Mouse (Mus musculus): Measurements from ENCODE around the gene P4hb.

P4hb gene

DNA sequence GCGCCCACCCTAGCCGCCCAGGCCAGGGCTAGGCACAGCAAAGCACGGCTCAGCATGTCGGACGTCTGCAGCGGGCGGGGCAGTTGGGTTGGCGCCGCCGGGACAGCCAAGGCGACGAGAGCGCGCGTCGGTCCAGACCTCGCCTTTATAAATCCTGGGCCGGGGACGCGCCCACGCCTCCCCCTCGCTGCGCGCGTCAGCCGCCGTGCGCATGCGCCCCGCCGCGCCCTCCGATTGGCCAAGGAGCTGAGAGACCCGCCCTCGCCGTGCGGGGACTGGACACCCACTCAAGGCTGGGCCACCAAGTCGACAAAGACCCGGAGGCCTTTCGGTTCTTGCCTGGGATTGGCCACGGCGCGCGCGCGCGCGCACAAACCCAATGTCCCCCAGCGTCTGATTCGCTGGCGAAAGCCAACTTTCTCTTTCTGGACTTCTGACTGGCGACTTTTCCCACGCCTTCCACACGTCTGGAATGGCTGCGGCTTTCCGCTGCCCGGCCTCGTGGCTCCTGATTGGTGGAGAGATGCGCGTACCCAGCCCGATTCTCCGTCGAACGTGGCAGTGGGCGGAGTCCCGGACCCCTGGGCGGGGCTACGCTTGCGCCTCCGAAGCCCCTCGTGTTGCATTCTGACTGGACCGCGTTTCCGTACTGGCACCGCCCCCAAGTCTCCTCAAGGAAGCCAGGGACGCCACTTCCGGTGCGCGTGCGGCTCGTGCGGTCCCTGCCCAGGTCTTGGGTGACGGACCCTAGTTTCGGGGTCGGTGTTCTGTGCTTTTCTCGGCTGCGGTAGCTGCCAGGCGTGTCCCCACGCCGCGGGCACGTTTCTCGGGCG is at the start of gene P4hb:
TSS of gene P4hb (minus strand) at position 502 of the 833 bp plus-strand sequence.
- peak; percentile 97 for DNase-seq (ENCODE audit: low read depth)

DNA sequence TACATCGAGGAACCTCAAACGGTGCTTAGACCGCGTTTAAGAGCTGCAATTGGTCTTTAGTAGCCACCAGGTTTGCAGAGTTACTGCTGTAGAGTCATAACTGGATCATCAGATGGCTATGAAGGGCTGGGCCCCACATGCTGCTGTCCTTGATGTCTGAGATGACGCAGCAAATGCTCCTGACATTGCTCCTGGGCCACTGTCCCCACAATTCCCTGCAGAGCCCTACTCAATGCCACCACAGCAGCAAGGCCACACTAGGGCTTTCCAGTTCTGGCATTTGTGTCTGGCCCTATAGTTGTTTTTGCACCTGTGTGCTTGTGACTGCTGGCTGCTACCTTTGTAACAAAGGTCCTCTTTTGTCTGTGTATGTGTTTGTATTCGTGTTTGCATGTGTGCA is 49.8 kb upstream of the P4hb start:
- no peak for DNase-seq (ENCODE audit: low read depth)

GRCm38 (mm10) chr11:120620195-120620594 is 47.1 kb upstream of the P4hb start:
- DNase-seq (ENCODE audit: low read depth): no peak

- no peak for DNase-seq (ENCODE audit: low read depth)
Observed at GRCm38 (mm10) chr11:120618619-120619535, 45.8 kb upstream of the P4hb start.

- DNase-seq (ENCODE audit: low read depth): peak; percentile 92
Observed at GRCm38 (mm10) chr11:120617519-120618112, 44.6 kb upstream of the P4hb start, which contains the start of gene Pcyt2. Gene Pcyt2, minus strand, starts transcription at chr11:120617936.

DNA sequence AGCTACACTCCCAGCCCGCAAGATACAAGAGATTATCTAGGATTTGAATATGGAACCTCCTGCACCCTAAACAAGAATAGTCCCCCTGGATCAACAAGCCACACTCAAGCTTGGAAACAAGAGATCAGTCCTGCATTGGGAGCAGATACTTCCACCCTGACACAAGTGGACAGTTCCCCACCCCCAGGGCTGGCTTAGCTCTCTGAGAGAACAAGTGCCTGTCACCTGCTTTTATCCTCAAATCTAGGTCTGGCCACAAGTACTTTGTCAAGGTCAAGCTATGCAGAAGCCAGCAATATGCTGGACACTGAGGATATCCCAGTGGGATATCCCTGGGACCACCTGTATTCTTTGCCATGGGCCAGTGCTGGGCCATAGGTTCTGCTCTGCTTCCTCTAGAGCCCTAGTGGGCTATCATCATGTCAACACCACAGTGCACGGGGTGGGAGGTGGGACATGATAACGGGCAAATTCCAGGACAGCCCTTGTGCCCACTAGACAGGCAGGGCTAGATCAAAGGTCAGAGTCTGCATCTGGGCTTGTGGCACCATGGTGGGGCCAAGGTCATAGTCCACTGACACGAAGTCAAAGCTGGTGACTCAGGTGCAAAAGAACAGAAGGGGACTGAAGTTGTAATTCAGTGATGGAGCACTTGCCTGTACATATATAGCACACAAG is 43.7 kb upstream of the P4hb start:
- DNase-seq (ENCODE audit: low read depth): no peak

DNA sequence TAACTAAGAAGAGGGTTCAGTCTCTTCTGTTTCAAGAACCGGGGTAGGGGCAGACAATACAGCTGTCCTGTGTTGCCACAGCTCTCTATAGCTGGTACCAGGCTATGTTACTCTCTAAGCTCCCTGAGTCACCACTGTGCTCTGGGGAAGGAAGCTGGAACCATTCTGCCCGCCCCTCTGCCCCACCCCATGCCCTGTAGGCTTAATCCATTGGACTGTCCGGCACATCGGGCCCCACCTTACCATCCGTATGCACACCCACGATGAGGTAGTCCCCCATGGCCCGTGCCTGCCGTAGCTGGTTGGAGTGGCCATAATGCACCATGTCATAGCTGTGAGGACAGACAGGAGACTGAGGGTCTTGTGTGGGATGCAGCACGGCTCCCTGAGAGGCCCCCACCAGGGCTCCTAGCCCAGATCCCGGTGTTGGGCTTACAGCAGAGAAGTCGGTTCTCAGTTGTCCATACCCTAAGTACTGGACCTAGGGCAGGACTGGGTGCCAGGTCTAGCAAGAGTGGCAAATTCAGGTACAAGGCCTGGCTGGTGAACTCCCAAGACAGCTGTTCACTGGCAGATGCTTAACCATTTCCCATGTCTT is 42.7 kb upstream of the P4hb start:
- no peak for DNase-seq (ENCODE audit: low read depth)

GRCm38 (mm10) chr11:120615167-120615566 is 42.1 kb upstream of the P4hb start:
- DNase-seq (ENCODE audit: low read depth): no peak

DNA sequence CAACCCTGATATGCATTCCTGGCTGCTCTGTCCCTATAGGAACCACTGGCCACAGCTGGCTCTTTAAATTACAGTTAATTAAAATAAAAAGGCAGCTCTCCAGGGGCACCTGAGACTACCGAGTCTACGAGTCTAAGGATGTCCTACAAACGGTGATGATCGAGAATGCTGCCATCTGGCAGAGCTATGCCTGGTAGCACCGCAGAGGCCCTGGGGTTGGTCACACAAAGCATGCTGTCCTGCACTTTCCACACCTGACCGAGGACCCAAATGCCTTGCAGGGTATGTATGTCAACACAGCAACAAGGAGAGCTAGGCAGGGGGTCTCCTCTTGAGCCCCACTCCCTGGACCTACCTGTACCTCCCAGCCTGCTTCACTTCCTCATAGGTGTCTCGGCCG is 40.9 kb upstream of the P4hb start:
- DNase-seq (ENCODE audit: low read depth): no peak

DNA sequence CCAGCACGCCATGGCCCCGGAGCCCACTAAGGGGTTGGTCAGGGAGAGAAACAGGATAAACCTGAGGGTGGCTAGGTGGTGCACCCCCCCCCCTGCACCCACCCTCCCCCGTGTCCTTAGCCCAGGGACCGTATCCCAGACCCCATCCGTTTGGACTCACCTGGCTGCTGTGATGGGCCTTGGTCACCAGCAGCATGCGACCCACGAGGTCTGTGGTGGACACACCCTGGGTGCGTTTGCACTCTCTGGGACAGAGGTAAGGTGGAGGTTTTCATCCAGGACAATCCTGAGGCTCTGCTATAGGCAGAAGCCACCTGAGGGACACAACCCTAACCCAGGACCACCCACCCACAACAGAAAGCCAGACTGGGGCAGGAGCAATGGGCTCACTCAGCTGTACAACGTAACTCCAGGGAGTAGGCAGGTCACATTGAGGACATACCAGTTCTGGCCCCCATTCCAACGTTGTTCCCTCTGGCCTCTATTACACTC is 40.5 kb upstream of the P4hb start:
- no peak for DNase-seq (ENCODE audit: low read depth)

- peak; percentile 60 for DNase-seq (ENCODE audit: low read depth)
Observed at GRCm38 (mm10) chr11:120612763-120613162, 39.7 kb upstream of the P4hb start.

DNA sequence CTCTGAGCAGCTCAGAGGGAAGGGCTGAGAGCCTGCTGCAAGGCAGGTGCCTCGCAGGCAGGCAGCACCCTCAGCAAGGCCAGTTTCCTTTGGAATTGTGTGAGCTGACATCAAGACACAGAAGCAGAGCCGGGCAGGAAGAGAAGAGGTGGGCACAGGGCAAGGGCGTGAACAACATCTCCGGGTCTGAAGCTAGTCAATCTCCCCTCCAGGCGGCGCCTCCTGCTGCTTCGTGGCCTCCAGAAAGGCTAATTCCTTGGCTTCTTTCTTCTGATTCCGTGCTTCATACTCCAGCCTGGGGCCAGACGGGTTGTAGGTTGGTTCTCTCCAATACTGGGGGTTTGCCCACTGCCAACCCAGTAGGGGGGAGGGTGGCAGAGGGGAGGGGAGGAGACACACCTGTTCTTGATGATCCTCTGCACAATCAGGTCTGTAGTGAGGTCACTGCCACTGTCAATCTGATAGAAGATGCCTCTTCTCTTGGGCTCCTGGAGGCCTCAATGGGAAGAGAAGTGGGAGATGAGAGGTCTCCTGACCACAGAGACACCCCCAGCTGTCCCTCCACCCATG is 37.5 kb upstream of the P4hb start:
- DNase-seq (ENCODE audit: low read depth): no peak

DNA sequence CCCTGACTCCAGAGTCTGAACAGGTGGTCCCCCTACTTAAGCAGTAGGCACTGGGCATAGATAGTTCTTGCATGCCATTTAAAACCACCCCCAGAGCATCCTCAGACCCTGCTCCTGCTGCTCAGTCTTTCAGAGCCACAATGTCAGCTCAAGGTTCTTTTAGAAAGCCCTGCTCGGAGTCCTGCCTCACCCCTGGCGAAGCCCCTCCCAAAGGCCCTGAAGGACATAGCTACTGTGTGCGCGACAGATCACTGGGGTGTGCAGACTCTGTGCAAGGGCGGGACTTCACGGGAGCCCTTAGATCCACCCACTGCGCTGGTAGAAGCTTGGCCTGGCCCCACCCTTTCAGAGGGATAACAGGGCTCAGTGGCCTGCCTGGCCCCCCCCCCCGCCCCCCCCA is 36.2 kb upstream of the P4hb start:
- no peak for DNase-seq (ENCODE audit: low read depth)

DNA sequence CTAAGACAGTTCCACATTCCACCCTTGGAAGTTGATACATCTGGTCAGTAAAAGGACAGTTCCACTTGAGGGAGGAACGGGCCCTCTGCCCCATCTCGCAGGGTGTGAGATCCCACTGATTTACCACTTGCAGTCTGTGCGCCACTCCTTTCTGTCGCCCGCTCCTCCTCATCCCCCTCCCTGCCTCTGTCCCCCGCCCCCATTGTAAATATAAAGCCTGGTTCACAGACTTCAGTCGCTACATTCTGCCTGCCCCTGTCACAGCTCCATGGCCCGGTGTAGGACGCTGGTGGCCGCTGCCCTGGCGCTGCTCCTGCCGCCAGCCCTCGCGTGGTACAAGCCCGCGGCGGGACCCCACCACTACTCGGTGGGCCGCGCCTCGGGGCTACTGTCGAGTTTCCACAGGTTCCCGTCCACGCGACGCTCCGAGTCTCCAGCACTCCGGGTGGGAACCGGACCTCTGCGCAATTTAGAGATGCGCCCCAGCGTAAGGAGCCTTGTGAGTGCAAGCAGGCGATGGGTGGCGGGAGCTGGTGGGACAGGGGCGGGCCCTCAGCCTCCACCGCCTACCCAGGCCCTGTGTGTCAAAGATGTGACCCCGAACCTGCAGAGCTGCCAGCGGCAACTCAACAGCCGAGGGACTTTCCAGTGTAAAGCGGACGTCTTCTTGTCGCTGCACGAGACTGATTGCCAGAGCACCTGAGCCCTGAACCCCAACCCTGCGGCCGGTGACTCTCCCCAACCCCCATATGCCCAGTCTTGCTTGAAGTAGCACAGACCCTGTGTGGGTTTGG is 35.4 kb upstream of the P4hb start, which contains the start of gene Npb:
TSS of gene Npb (plus strand) at position 237 of the 794 bp plus-strand sequence.
- no peak for DNase-seq (ENCODE audit: low read depth)

GRCm38 (mm10) chr11:120606764-120607163 is 33.7 kb upstream of the P4hb start:
- no peak for DNase-seq (ENCODE audit: low read depth)

DNA sequence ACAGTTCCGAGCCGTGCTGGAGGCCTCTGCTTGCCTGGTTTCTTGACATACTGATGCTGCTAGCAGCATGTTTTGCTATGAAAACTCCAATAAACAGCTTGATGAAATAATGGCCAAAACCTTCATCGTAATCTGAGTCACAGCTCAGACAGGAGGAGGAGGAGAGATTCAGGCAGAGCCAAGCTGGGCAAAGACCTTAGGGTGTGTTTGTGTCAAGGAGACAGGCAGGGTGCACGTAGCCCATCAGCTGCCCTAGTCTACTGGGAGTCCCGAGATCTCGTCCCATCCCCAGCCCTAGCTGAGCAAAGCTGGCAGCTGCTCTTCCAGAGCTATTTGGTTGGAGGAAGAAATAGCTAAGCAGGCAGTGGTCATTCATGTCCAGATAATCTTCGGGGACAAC is 32.6 kb upstream of the P4hb start:
- DNase-seq (ENCODE audit: low read depth): no peak

DNA sequence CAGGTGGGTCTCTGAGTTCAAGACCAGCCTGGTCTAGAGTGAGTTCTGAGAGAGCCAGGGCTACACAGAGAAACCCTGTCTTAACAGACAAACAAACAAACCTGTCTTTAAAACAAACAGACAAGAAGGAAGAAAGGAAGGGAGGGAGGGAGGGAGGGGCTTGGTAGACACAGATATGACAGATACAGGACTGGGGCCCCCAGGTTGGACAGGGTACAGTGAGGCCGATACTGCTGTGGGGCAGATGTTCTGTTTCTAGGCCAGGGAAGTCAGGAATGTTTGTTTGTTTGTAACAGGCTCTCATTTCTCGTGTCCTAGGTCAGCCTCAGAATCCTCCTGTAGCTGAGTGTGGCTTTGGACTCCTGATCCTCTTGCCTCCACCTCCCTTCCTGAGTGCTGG is 30.5 kb upstream of the P4hb start:
- DNase-seq (ENCODE audit: low read depth): no peak

GRCm38 (mm10) chr11:120600716-120601115 is 27.7 kb upstream of the P4hb start:
- no peak for DNase-seq (ENCODE audit: low read depth)

- no peak for DNase-seq (ENCODE audit: low read depth)
Observed at GRCm38 (mm10) chr11:120598990-120599549, 26.0 kb upstream of the P4hb start.
